Mouse (Mus musculus): ENCODE measurements around the gene Gata3. TPM values are rescaled to one million over a fixed set of nuclear protein-coding genes. Genes with fewer than 3 reads are reported as not detected.

Gata3 gene
- total and polyA plus RNA-seq, 3 experiments, result 0.08 to 0.63 (median 0.11) TPM

GRCm38 (mm10) chr2:9855861-9856260 is 34.0 kb downstream of the Gata3 start:
- dilution Hi-C loops (cut with MboI; ENCODE audit: extremely low pct_ligation_motif_present, extremely low pct_unique_long_range_greater_than_20kb, low sequenced_read_pairs) (no loop called here), in situ Hi-C loops (cut with MboI; ENCODE audit: low pct_ligation_motif_present, low pct_unique_long_range_greater_than_20kb, low sequenced_read_pairs) (no loop called here)
- Histone ChIP-seq H3K9ac (ENCODE audit: insufficient read depth, low read depth) (no peak overlapping the region), H3K4me3 (replicated peaks in 1 of 3; ENCODE audit: low read depth in 2 of 3, low read length in 2 of 3, poor library complexity in 1 of 3) (no peak overlapping the region), H3K27me3 (replicated peaks) (no peaks in the 10 kb centered on the region), H3K9me3 (replicated peaks; ENCODE audit: low read length) (no peaks in the 10 kb centered on the region), H3K27ac (ENCODE audit: insufficient read depth, low read depth) (no peak overlapping the region), H3K79me2 (replicated peaks; ENCODE audit: control insufficient read depth, extremely low read depth, insufficient read depth, poor library complexity, severe bottlenecking) (no peaks in the 10 kb centered on the region), H3K4me1 (ENCODE audit: control insufficient read depth in 1 of 2, insufficient read depth in 2 of 2) (peaks cover under 1 to 3% of the 10 kb centered on the region in 2 experiments; a peak in 2 of 4 replicates), H3K36me3 (replicated peaks in 1 of 2; ENCODE audit: control insufficient read depth in 1 of 2, insufficient read depth in 1 of 2, low read length in 1 of 2) (peaks cover 0 to 3% of the 10 kb centered on the region in 2 experiments), H3K4me2 (ENCODE audit: insufficient read depth, low read depth, poor library complexity, severe bottlenecking) (no peak overlapping the region)
- DNase-seq (ENCODE audit: extremely low read depth), result no peak
- TF ChIP-seq NELFE (IDR thresholded peaks at IDR 0.05; ENCODE audit: low read depth, low read length) (no peak), MXI1 (IDR thresholded peaks at IDR 0.05; ENCODE audit: low read depth, low read length) (no peak), HCFC1 (IDR thresholded peaks at IDR 0.05; ENCODE audit: low read depth, low read length) (no peak), POLR2AphosphoS2 (IDR thresholded peaks at IDR 0.05; ENCODE audit: low read depth, low read length) (no peak), USF1 (IDR thresholded peaks at IDR 0.05; ENCODE audit: low read depth, low read length) (no peak), CHD2 (IDR thresholded peaks at IDR 0.05; ENCODE audit: low read length) (no peak), MEF2A (IDR thresholded peaks at IDR 0.05; ENCODE audit: borderline replicate concordance, low read depth, low read length) (no peak), GABPA (IDR thresholded peaks at IDR 0.05; ENCODE audit: insufficient replicate concordance, low read depth, low read length) (no peak), USF2 (conservative IDR thresholded peaks at IDR 0.05; ENCODE audit: low read depth, low read length) (no peak), IRF4 (IDR thresholded peaks at IDR 0.05; ENCODE audit: low read depth, low read length) (no peak), BHLHE40 (IDR thresholded peaks at IDR 0.05; ENCODE audit: low read depth, low read length) (no peak), UBTF (IDR thresholded peaks at IDR 0.05; ENCODE audit: low read depth, low read length) (no peak)

- Histone ChIP-seq H3K27ac (ENCODE audit: insufficient read depth, low read depth) (no peak overlapping the region), H3K9me3 (replicated peaks; ENCODE audit: low read length) (no peaks in the 10 kb centered on the region), H3K36me3 (replicated peaks in 1 of 2; ENCODE audit: control insufficient read depth in 1 of 2, insufficient read depth in 1 of 2, low read length in 1 of 2) (no peaks in the 10 kb centered on the region), H3K27me3 (replicated peaks) (no peaks in the 10 kb centered on the region), H3K4me1 (ENCODE audit: control insufficient read depth in 1 of 2, insufficient read depth in 2 of 2) (peaks cover 0 to 3% of the 10 kb centered on the region in 2 experiments; a peak in 1 of 4 replicates), H3K4me2 (ENCODE audit: insufficient read depth, low read depth, poor library complexity, severe bottlenecking) (no peak overlapping the region), H3K79me2 (replicated peaks; ENCODE audit: control insufficient read depth, extremely low read depth, insufficient read depth, poor library complexity, severe bottlenecking) (no peaks in the 10 kb centered on the region), H3K4me3 (replicated peaks in 1 of 3; ENCODE audit: low read depth in 2 of 3, low read length in 2 of 3, poor library complexity in 1 of 3) (no peak overlapping the region), H3K9ac (ENCODE audit: insufficient read depth, low read depth) (no peak overlapping the region)
- dilution Hi-C loops (cut with MboI; ENCODE audit: extremely low pct_ligation_motif_present, extremely low pct_unique_long_range_greater_than_20kb, low sequenced_read_pairs) (no loop called here), in situ Hi-C loops (cut with MboI; ENCODE audit: low pct_ligation_motif_present, low pct_unique_long_range_greater_than_20kb, low sequenced_read_pairs) (no loop called here)
- TF ChIP-seq MAX (IDR thresholded peaks at IDR 0.05; ENCODE audit: low read length) (no peak), TCF12 (IDR thresholded peaks at IDR 0.05; ENCODE audit: low read depth, low read length) (no peak), RAD21 (IDR thresholded peaks at IDR 0.05; ENCODE audit: low read depth, low read length) (no peak), MAFK (IDR thresholded peaks at IDR 0.05; ENCODE audit: insufficient replicate concordance, low read length) (no peak), USF1 (IDR thresholded peaks at IDR 0.05; ENCODE audit: low read depth, low read length) (no peak), PAX5 (IDR thresholded peaks at IDR 0.05; ENCODE audit: low read length) (no peak), EP300 (IDR thresholded peaks at IDR 0.05; ENCODE audit: low read length) (no peak), SMC3 (IDR thresholded peaks at IDR 0.05; ENCODE audit: low read depth, low read length) (no peak), GABPA (IDR thresholded peaks at IDR 0.05; ENCODE audit: insufficient replicate concordance, low read depth, low read length) (no peak), IRF4 (IDR thresholded peaks at IDR 0.05; ENCODE audit: low read depth, low read length) (no peak)
- DNase-seq (ENCODE audit: extremely low read depth), result no peak
Observed at GRCm38 (mm10) chr2:9852851-9853576, 36.8 kb downstream of the Gata3 start.

Measured in CH12.LX (cell line).